22 mouse cellular contexts compared by ENCODE assay signal in genomic region chr2:34563865-34564264, GRCm38 (mm10).
DNase-seq lines count a peak whose midpoint lies in the region; ATAC-seq and TF ChIP-seq lines count a peak whose summit lies in the region.
"Had no signal": no experiment of that assay in that cellular context is flagged by ENCODE, and none has a peak within 500 bp of the region (broad histone marks: within the 10 kb centered on the region; RNA-seq: fewer than 3 reads in every experiment).

No protein-coding gene starts in this region.

- no peak for DNase-seq in heart, adult 8-10 months (ENCODE audit: low spot score)
- no peak for DNase-seq in kidney, postnatal 0 days (ENCODE audit: low spot score)
- no peak for DNase-seq in kidney, postnatal 4 days
- DNase-seq in intestine, embryonic 14.5 days (ENCODE audit: low spot score), result no peak
- DNase-seq in spleen, postnatal 4 days (ENCODE audit: low spot score in 2 of 2), result no peak
- DNase-seq: adrenal gland, postnatal 14 days; cerebellum, adult 11 months; cerebellum, postnatal 10 days; left cerebral cortex, postnatal 4 days; lung, postnatal 4 days; retina, postnatal 1 day; thymus, adult 18-20 months had no signal

- no peaks in the 10 kb centered on the region for H3K9me3 ChIP-seq in heart, embryonic 11.5 days (replicated peaks; ENCODE audit: control insufficient read depth, low read length)
- H3K9me3 ChIP-seq in kidney, postnatal 0 days (replicated peaks; ENCODE audit: low read length), result no peaks in the 10 kb centered on the region
- no peaks in the 10 kb centered on the region for H3K9me3 ChIP-seq in intestine, embryonic 14.5 days (ENCODE audit: control insufficient read depth, low read length)
- no peaks in the 10 kb centered on the region for H3K9me3 ChIP-seq in forebrain, embryonic 15.5 days
- H3K9me3 ChIP-seq: embryonic facial prominence, embryonic 13.5 days; kidney, embryonic 15.5 days; lung, embryonic 15.5 days had no signal

- peak overlapping the region; percentile 90 for H3K27ac ChIP-seq in heart, embryonic 11.5 days (ENCODE audit: low read depth, low read length)
- H3K27ac ChIP-seq in kidney, postnatal 0 days, result no peak overlapping the region
- peak overlapping the region; percentile 88 for H3K27ac ChIP-seq in intestine, embryonic 14.5 days (ENCODE audit: low read depth)
- peak overlapping the region; percentile 3; the same call in 1 of the 2 replicates for H3K27ac ChIP-seq in olfactory bulb, adult 2 months (ENCODE audit: insufficient read depth, low read depth, low read length)
- H3K27ac ChIP-seq in forebrain, embryonic 15.5 days (replicated peaks), result no peak overlapping the region
- H3K27ac ChIP-seq: kidney, embryonic 15.5 days; lung, embryonic 15.5 days had no signal

- TF ChIP-seq CTCF in kidney, postnatal 0 days (IDR thresholded peaks at IDR 0.05; ENCODE audit: low read depth), result peak; percentile 13; the same call in 1 of the 2 replicates
- no peak for TF ChIP-seq CTCF in olfactory bulb, adult 2 months (IDR thresholded peaks at IDR 0.05; ENCODE audit: insufficient read depth, low read depth, low read length)

- TF ChIP-seq POLR2A in olfactory bulb, adult 2 months (IDR thresholded peaks at IDR 0.05; ENCODE audit: insufficient read depth, low read depth, low read length), result no peak

- H3K27me3 ChIP-seq in heart, embryonic 11.5 days (ENCODE audit: control insufficient read depth, insufficient read depth, low read length), result no peaks in the 10 kb centered on the region
- no peaks in the 10 kb centered on the region for H3K27me3 ChIP-seq in kidney, postnatal 0 days (ENCODE audit: insufficient read depth, low read length)
- H3K27me3 ChIP-seq in intestine, embryonic 14.5 days (replicated peaks; ENCODE audit: control insufficient read depth, insufficient read depth, low read length), result no peaks in the 10 kb centered on the region
- H3K27me3 ChIP-seq in forebrain, embryonic 15.5 days, result no peaks in the 10 kb centered on the region; the same call in 1 of the 2 replicates
- H3K27me3 ChIP-seq: embryonic facial prominence, embryonic 13.5 days; kidney, embryonic 15.5 days; lung, embryonic 15.5 days had no signal

- peaks cover 18% of the 10 kb centered on the region for H3K4me1 ChIP-seq in heart, embryonic 11.5 days (ENCODE audit: control insufficient read depth, insufficient read depth, low read length)
- no peaks in the 10 kb centered on the region for H3K4me1 ChIP-seq in kidney, postnatal 0 days (replicated peaks; ENCODE audit: insufficient read depth, low read length)
- H3K4me1 ChIP-seq in intestine, embryonic 14.5 days (replicated peaks; ENCODE audit: control insufficient read depth, insufficient read depth, low read length), result peaks cover 14% of the 10 kb centered on the region
- H3K4me1 ChIP-seq in olfactory bulb, adult 2 months (ENCODE audit: control insufficient read depth, insufficient read depth, low read length), result peaks cover 5% of the 10 kb centered on the region
- 0 out of 2 replicates have a peak, but pooled peaks cover 8% of the 10 kb centered on the region for H3K4me1 ChIP-seq in forebrain, embryonic 15.5 days

- H3K4me2 ChIP-seq in heart, embryonic 11.5 days, result no peak overlapping the region
- no peak overlapping the region for H3K4me2 ChIP-seq in kidney, postnatal 0 days (ENCODE audit: low read length)
- no peak overlapping the region for H3K4me2 ChIP-seq in intestine, embryonic 14.5 days (ENCODE audit: low read length)
- H3K4me2 ChIP-seq in forebrain, embryonic 15.5 days (replicated peaks), result no peak overlapping the region
- H3K4me2 ChIP-seq: embryonic facial prominence, embryonic 13.5 days; kidney, embryonic 15.5 days; lung, embryonic 15.5 days; midbrain, embryonic 11.5 days had no signal

- H3K9ac ChIP-seq in heart, embryonic 11.5 days (ENCODE audit: low read depth, low read length), result no peak overlapping the region
- H3K9ac ChIP-seq in kidney, postnatal 0 days (ENCODE audit: low read depth, low read length), result no peak overlapping the region
- H3K9ac ChIP-seq in intestine, embryonic 14.5 days (ENCODE audit: low read length), result no peak overlapping the region
- no peak overlapping the region for H3K9ac ChIP-seq in forebrain, embryonic 15.5 days (replicated peaks)
- H3K9ac ChIP-seq: embryonic facial prominence, embryonic 13.5 days; kidney, embryonic 15.5 days; lung, embryonic 15.5 days had no signal

- no peak overlapping the region for H3K4me3 ChIP-seq in heart, embryonic 11.5 days (ENCODE audit: low read depth, low read length)
- H3K4me3 ChIP-seq in kidney, postnatal 0 days (replicated peaks; ENCODE audit: low read depth, low read length), result no peak overlapping the region
- H3K4me3 ChIP-seq in intestine, embryonic 14.5 days (ENCODE audit: low read depth, low read length), result no peak overlapping the region
- no peak overlapping the region for H3K4me3 ChIP-seq in olfactory bulb, adult 2 months (ENCODE audit: insufficient read depth, low read depth, low read length)
- no peak overlapping the region for H3K4me3 ChIP-seq in forebrain, embryonic 15.5 days
- H3K4me3 ChIP-seq: embryonic facial prominence, embryonic 13.5 days; kidney, embryonic 15.5 days; lung, embryonic 15.5 days had no signal

- H3K36me3 ChIP-seq in heart, embryonic 11.5 days (ENCODE audit: control insufficient read depth, insufficient read depth, low read length), result no peaks in the 10 kb centered on the region
- H3K36me3 ChIP-seq in kidney, postnatal 0 days (ENCODE audit: insufficient read depth, low read length), result no peaks in the 10 kb centered on the region
- H3K36me3 ChIP-seq in intestine, embryonic 14.5 days (ENCODE audit: control insufficient read depth, insufficient read depth, low read length), result no peaks in the 10 kb centered on the region
- H3K36me3 ChIP-seq in forebrain, embryonic 15.5 days, result no peaks in the 10 kb centered on the region
- H3K36me3 ChIP-seq: kidney, embryonic 15.5 days; lung, embryonic 15.5 days had no signal

- ATAC-seq in heart, embryonic 11.5 days (replicated peaks; ENCODE audit: insufficient number of reproducible peaks, low FRiP score, low TSS enrichment), result no peak
- ATAC-seq in kidney, postnatal 0 days (replicated peaks; ENCODE audit: low FRiP score, low read depth), result no peak
- no peak for ATAC-seq in intestine, embryonic 14.5 days (replicated peaks; ENCODE audit: low FRiP score, low TSS enrichment, low read depth)
- ATAC-seq in forebrain, embryonic 15.5 days (replicated peaks), result no peak
- ATAC-seq: CD4-positive, CD25-positive, alpha-beta regulatory T cell, adult 4 months; forebrain, embryonic 16.5 days; inflammation-experienced regulatory T-cells, adult 6 months had no signal

Comparison
In these comparisons a context has a peak if more than half of its experiments do, and no peak if none do; other contexts are left out.
1. H3K27ac ChIP-seq: peak in heart, embryonic 11.5 days (single experiment), intestine, embryonic 14.5 days (single experiment) and olfactory bulb, adult 2 months (single experiment); none in kidney, postnatal 0 days (single experiment) and forebrain, embryonic 15.5 days (single experiment).